Mouse (Mus musculus) left cerebral cortex, postnatal 25 days (tissue): ENCODE data around the gene Tpd52l2. TPM values are rescaled to one million over a fixed set of nuclear protein-coding genes. Genes with fewer than 3 reads are reported as not detected.
A peak's percentile ranks its signal among the peaks of the same experiment; 100 is the strongest.
"Not testable (repeated sequence)": the region's sequence is repeated elsewhere in the genome, so short reads cannot be mapped to it uniquely, and the experiment has no call there.

Experiments used
- DNase-seq, 2 experiments: peaks; one replicate each; pipeline ENCODE4 v3.0.0; 2022; ENCODE audit warnings: low spot score in 2 of 2, mixed read lengths in 1 of 2
- intact Hi-C: fragments of 180-260 bp; cut with DNase I; formaldehyde crosslinking; loops from one replicate; pipeline ENCODE4 v1.15.1; 2025
- total RNA-seq, 2 experiments: library from RNA; stranded (reverse); gene quantifications; 2 replicates each; pipeline ENCODE4 v1.2.3; 2021

The Tpd52l2 gene
- total RNA-seq, 2 experiments from 2014 or later = 74.7 to 76.8 TPM

DNA sequence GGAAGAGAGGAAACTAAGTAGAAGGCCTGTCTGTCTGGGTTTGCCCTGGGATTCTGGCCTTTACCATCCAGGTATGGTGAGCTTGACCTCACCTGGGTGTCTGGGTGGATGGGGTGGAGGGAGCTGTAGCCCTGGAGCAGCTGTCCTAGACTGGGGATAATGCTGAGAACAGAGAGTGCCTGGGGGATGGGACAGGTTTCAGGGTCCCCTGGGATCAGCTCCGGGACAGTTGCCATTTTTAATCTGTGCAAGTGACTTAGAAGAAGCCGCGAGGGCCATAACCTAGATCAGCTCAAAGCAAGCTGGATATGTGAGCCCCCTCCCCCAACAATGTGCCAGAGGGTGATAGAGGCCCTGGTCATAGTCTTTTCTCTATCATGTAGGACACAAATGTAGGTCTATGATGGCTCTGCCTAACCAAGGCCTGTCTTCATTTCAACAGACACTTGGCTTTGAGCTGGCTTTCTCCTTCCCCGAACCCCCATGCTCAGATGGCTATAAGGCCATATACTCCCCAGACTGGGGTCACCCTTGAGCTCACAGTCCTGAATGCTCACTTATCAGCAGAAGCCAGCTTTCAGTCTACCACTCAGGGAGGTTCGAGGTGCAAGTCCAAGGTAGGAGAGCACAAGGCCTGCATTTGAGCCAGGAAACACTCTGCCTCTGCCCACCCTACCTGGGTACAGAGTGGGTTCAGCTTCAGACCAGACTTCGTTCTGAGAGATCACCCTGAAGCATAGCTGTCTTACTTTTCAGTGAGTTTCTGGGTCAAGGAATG lies 12.3 kb upstream of the Tpd52l2 start:
- intact Hi-C loops = no loop called here
- DNase-seq = no peak

GRCm38 (mm10) chr2:181485741-181486140 lies 11.2 kb upstream of the Tpd52l2 start:
- intact Hi-C loops = no loop called here
- DNase-seq = no peak

DNA sequence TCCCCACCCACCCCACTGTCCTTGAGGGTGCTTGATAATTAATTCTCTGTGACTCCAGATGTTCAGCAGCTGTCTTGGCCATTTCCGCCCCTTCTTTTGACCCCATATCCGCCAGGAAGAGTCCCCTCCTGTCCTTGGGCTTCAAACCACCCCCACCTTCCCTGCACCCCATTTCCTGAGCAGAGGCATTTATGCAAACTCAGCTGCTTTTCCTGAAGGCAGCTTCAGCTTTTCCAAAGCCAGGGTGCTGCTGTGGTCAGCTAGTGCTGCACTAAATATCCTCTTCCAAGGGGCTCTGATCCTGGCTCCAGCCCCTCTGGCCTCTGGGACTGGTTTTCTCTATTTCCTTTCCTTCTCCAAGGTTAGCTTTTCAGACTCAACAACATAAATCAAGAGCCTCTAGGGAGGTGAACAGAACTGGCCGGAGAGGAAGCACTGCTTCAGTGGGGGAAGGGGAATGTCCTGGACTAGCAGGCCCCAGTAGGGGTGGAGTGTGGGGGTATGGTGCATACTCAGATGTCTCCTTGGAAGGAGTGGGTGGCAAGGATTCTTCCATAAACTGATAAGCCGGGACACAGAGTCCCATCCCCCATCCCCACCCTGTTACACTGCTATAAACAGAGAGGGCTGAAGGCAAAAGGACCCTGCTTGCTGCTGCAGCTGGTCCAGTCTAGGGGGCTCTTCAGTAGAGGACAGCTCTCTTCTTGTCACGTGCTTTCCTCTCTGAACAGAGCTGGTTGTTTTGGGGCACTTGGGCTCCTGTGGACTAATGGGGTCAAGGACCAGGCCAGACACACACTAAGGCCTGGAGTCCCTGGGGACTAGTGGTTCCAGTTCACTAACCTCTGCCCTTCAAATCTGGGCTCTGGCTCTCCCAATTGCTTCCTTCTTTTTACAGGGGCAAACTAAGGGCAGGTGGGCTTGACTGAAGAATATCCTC lies 9.3 kb upstream of the Tpd52l2 start:
- no peak for DNase-seq
- intact Hi-C loops = no loop called here

- intact Hi-C loops = no loop called here
- no peak for DNase-seq
These were observed 5.3 kb upstream of the Tpd52l2 start for GRCm38 (mm10) chr2:181491432-181492205.

DNA sequence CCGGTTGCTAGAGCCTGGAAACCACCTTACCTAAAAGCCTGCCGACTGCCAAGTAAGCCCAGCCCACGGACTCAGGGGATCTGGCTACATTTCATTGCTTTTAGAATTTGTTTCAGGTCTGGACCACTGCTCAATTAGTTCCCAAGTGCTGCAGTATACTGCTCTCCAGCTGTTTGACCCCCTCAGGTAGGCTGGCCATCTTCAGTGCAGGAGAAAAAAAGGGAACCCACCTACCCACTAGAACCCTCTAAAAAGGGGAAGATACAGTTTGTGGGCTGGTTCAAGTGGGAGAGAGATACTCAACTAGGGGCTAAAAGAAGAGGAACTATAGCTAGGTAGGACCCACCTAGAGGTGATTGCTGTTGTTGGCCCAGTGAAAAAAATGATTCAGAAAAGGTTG lies 4.7 kb upstream of the Tpd52l2 start:
- DNase-seq = no peak
- intact Hi-C loops = no loop called here

GRCm38 (mm10) chr2:181493156-181493927 lies 3.6 kb upstream of the Tpd52l2 start, which contains the start of gene Abhd16b:
TSS of gene Abhd16b (plus strand) at chr2:181493206.
- no peak for DNase-seq
- intact Hi-C loops = no loop called here

DNA sequence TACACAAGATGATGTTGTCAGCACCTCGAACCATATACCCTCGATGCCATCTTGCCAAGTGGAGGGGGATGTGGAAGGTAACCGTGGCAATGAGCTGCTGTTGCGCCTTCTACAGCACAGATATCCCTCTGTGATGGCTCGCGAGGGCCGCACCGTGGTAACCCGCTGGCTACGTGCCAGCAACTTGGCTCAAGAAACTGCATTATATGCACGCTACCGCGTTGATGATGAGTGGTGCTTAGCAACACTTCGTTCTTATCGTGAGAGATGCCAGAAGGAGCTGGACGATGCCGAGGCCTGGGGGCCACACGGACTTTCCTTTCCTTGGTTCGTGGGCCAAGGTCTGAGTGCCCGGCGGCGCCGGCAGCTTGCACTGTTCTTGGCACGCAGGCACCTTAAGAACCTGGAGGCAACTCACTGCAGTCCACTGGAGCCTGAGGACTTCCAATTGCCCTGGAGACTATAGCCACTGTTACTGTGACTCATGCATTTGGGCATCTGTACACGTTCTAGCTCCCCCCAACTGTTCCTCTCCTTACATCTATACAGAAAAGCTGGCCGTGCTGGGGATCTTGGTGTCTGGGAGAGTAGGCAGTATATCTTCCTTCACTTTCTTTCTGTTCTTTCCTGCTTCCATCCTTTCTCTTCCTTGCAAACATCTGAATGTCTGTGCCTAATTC lies 2.5 kb upstream of the Tpd52l2 start:
- intact Hi-C loops = no loop called here
- DNase-seq = no peak

GRCm38 (mm10) chr2:181495845-181496244 lies 1.1 kb upstream of the Tpd52l2 start:
- DNase-seq = not testable (repeated sequence)
- intact Hi-C loops = loop anchor here (1.0 to 5.0 kb wide), 3 partner anchors 37 to 104 kb away; partner anchors contain the start of gene Zbtb46

DNA sequence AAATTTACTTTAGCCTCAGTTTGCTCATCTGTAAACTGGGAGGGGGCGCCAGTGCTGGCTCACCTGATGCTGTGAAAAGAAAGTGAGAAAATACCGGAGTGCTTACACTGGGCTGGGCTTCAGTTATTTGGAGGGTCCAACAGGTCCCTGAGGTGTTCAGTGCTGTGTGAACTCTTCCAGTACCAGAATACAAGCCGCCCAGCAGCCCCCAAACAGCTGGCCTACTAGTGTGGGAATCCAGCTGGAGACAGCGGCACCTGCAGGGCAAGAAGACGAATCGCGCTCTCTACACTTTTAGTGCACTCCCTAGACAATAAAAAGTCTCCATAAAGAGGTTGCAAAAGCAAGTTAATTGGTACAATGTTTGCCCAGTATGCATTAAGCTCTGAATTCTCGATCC lies 661 bp upstream of the Tpd52l2 start:
- intact Hi-C loops = loop anchor here (1.0 to 5.0 kb wide), 3 partner anchors 37 to 104 kb away; partner anchors contain the start of gene Zbtb46
- peak; percentile 55 to 63 for DNase-seq

DNA sequence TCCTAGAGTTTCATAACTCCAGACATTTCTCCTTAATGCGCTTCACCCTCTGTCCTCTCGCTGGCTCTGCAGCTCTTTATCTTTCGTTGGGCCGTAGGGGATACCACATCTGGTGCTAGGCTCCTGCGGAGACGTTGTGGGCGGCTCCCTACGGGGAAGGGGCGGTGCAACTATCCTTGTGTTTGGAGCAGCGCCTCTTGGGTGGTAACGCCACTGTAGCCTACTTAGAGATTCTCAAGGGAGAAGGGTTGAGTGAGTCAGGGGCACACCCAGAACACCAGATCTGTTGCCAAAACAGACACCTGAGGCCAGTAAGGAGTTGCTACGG lies 570 bp downstream of the Tpd52l2 start:
- intact Hi-C loops = loop anchor here (1.0 to 5.0 kb wide), 3 partner anchors 23 to 105 kb away; partner anchors contain the start of genes Dnajc5 and Zbtb46
- DNase-seq = peak; percentile 26 to 44

DNA sequence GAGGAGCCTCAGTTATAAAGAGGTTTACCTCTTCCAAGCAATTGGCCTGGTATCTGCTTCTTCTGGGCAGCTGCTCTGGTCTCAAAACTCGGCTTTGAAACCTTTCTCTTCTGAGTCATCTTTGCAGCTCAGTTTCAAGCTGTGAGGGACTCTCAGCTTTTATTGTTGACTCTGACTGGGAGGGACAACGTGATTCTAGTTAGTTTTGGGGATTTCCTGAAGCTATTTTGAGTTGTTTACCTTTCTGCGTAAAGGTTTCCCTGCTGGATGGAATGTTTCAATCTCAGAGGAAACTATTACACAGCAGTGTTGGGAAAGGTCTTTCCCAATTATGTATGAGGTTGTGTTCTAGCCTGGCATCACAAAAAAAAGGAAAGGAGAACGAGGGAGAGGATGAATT lies 1.7 kb downstream of the Tpd52l2 start:
- DNase-seq = no peak
- intact Hi-C loops = loop anchor here (5.0 kb wide), 1 partner anchor 106 kb away; no protein-coding TSS in a partner anchor

DNA sequence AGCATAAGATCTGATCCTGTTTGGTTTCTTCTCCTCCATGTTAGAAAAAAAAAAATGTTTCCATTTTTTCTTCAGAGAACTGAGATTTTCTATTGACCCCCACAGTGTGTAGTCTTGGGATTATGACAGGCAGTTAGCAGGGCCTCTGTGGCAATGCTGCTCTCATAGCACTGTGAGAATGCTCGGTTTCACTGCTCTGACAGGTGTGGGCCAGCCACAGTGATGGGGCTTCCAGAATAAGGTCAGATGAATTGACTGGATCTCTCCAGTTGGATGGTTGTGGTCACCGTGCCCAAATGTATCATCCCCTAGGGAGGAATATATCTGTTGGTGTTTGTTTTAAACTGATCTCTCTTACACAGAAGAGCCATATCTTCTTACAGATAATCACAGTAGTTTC lies 12.2 kb downstream of the Tpd52l2 start:
- no peak for DNase-seq
- intact Hi-C loops = no loop called here

- intact Hi-C loops = no loop called here
- DNase-seq = no peak
These were observed 14.3 kb downstream of the Tpd52l2 start for GRCm38 (mm10) chr2:181511231-181511630.

GRCm38 (mm10) chr2:181519201-181519600 lies 22.3 kb downstream of the Tpd52l2 start:
- intact Hi-C loops = no loop called here
- no peak for DNase-seq

DNA sequence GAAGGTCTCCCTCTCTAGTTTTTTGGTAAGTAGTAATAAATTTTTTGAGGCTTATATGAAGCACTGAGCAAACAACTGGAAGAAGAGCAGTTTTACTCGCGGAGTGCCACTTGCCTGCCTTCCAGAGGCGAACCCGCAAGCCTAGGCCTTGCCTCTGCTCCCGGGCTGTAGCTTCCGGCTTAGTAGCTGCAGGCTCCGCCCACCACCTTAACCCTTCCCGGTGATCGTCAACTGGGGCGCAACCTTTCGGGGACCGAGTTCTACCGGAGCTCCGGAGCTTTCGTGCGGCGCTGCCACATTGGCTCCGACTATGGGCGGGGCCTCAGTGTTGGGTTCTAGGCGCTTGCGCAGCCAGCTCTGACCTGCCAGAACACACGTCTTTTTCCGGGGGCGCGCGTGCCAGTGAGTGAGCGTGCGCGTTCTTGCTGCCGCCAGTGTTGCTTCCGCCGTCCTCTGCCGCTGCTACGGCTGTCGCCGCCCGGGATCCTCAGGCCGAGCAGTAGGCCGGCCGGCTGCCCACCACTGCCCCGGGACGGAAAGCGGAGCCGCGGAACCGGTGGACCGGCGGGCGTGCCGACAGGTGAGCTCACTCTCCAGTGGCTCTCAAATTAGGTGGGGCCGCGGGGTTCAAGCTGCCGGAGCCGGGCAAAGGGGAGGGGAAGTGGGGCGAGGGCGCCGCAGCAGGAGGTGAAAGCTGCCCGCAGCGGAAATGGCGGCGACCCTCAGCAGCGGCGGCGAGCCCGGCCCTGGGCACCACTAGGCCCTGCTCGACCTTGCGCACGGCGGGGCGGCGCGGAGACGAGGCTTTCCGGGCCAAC lies 23.4 kb downstream of the Tpd52l2 start, which contains the start of gene Dnajc5:
Gene Dnajc5 (plus strand): TSS at position 368 of the 818 bp plus-strand sequence.
- intact Hi-C loops = loop anchor here (1.0 to 10.0 kb wide), 3 partner anchors 23 to 154 kb away; partner anchors contain the start of genes Sox18 and Tpd52l2
- peak; percentile 98 to 99 for DNase-seq

- intact Hi-C loops = loop anchor here (1.0 to 10.0 kb wide), 3 partner anchors 24 to 154 kb away; partner anchors contain the start of genes Sox18 and Tpd52l2
- DNase-seq = no peak
These were observed 23.9 kb downstream of the Tpd52l2 start for GRCm38 (mm10) chr2:181520936-181521227.

DNA sequence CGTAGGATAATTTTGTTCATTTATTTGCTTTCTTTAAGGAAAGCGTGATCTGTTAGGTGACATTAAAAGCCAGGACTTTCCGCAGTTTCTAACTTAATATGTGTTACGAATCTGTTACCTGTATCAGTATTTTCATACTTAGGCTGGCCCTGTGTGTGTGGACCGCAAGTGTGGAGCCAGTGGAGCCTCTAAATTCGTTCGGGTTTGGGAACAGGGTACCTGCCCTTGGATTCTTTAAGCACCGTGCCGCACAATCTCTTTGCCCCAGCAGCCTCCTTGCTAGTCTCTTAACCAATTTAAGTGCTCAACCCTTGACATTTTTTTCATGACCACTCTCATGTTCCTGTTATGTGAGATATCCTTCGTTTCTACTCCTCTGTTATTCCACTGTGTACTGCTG lies 24.5 kb downstream of the Tpd52l2 start:
- intact Hi-C loops = loop anchor here (10.0 kb wide), 1 partner anchor 153 kb away; the partner anchor contains the start of gene Sox18
- DNase-seq = no peak
